Mouse (Mus musculus): ENCODE data around the gene Cuedc1.

GRCm38 (mm10) chr11:88112677-88113333, 14.9 kb downstream of the Cuedc1 start:
- TF ChIP-seq POLR2A (IDR thresholded peaks at IDR 0.05; ENCODE audit: low read depth, low read length), result no peak
- no peak for TF ChIP-seq CTCF (conservative IDR thresholded peaks at IDR 0.05; ENCODE audit: insufficient read depth, insufficient read length, low read depth, low read length)

Data from kidney, adult 2 months (tissue).